8 mouse cellular contexts compared by ENCODE assay signal in genomic region chr17:56626260-56626659, GRCm38 (mm10). TPM values are rescaled to one million over a fixed set of nuclear protein-coding genes. Genes with fewer than 3 reads are reported as not detected.
DNase-seq lines count a peak whose midpoint lies in the region; ATAC-seq and TF ChIP-seq lines count a peak whose summit lies in the region.

No protein-coding gene starts in this region.

- no peak; the same call in 1 of the 2 replicates for ATAC-seq in heart, embryonic 11.5 days (replicated peaks; ENCODE audit: insufficient number of reproducible peaks, low FRiP score, low TSS enrichment)
- ATAC-seq in forebrain, embryonic 12.5 days (ENCODE audit: low FRiP score), result no peak
- peak; percentile 34 for ATAC-seq in liver, embryonic 14.5 days (ENCODE audit: insufficient read depth)

- WGBS in heart, embryonic 11.5 days (ENCODE audit: insufficient replicate concordance), result under 1% methylated on average over 25 of the region's 32 CpGs
- 1% methylated on average over 32 of the region's 32 CpGs for WGBS in forebrain, embryonic 12.5 days
- under 1% methylated on average over 32 of the region's 32 CpGs for WGBS in liver, embryonic 14.5 days (ENCODE audit: insufficient replicate concordance)

- peaks cover 16% of the 10 kb centered on the region for H3K4me1 ChIP-seq in heart, embryonic 11.5 days (ENCODE audit: control insufficient read depth, insufficient read depth, low read length)
- peaks cover 67% of the 10 kb centered on the region for H3K4me1 ChIP-seq in E14TG2a.4 (replicated peaks; ENCODE audit: low read depth, low read length)
- peaks cover 27% of the 10 kb centered on the region for H3K4me1 ChIP-seq in forebrain, embryonic 12.5 days
- peaks cover 15 to 18% of the 10 kb centered on the region in 2 experiments for H3K4me1 ChIP-seq in liver, embryonic 14.5 days (replicated peaks; ENCODE audit: control insufficient read depth in 2 of 2, insufficient read depth in 2 of 2, low read length in 1 of 2)

- H3K9ac ChIP-seq in heart, embryonic 11.5 days (ENCODE audit: low read depth, low read length), result peak overlapping the region; percentile 81
- H3K9ac ChIP-seq in forebrain, embryonic 12.5 days, result peak overlapping the region; percentile 78
- peak overlapping the region; percentile 85 for H3K9ac ChIP-seq in liver, embryonic 14.5 days (replicated peaks)

- peak overlapping the region; percentile 96 for H3K4me2 ChIP-seq in heart, embryonic 11.5 days
- H3K4me2 ChIP-seq in forebrain, embryonic 12.5 days, result peak overlapping the region; percentile 97
- H3K4me2 ChIP-seq in liver, embryonic 14.5 days (ENCODE audit: low read depth), result peak overlapping the region; percentile 88

- TF ChIP-seq EP300 in liver, embryonic 14.5 days (IDR thresholded peaks at IDR 0.05; ENCODE audit: low read depth), result no peak

- no peaks in the 10 kb centered on the region for H3K9me3 ChIP-seq in heart, embryonic 11.5 days (replicated peaks; ENCODE audit: control insufficient read depth, low read length)
- no peaks in the 10 kb centered on the region for H3K9me3 ChIP-seq in E14TG2a.4 (ENCODE audit: low read length)
- no peaks in the 10 kb centered on the region for H3K9me3 ChIP-seq in forebrain, embryonic 12.5 days
- H3K9me3 ChIP-seq in liver, embryonic 14.5 days (ENCODE audit: control insufficient read depth, low read length), result no peaks in the 10 kb centered on the region

- no peaks in the 10 kb centered on the region for H3K27me3 ChIP-seq in heart, embryonic 11.5 days (ENCODE audit: control insufficient read depth, insufficient read depth, low read length)
- no peaks in the 10 kb centered on the region for H3K27me3 ChIP-seq in E14TG2a.4 (ENCODE audit: insufficient read depth, low read length)
- peaks cover 6% of the 10 kb centered on the region; the same call in 1 of the 2 replicates for H3K27me3 ChIP-seq in forebrain, embryonic 12.5 days
- H3K27me3 ChIP-seq in liver, embryonic 14.5 days (ENCODE audit: control insufficient read depth, insufficient read depth, low read length), result no peaks in the 10 kb centered on the region; the same call in 1 of the 2 replicates

- H3K36me3 ChIP-seq in heart, embryonic 11.5 days (ENCODE audit: control insufficient read depth, insufficient read depth, low read length), result peaks cover 9% of the 10 kb centered on the region
- peaks cover 43% of the 10 kb centered on the region for H3K36me3 ChIP-seq in E14TG2a.4 (ENCODE audit: insufficient read depth, low read length)
- peaks cover 33% of the 10 kb centered on the region for H3K36me3 ChIP-seq in forebrain, embryonic 12.5 days (replicated peaks)
- peaks cover 9% of the 10 kb centered on the region for H3K36me3 ChIP-seq in liver, embryonic 14.5 days (replicated peaks; ENCODE audit: control insufficient read depth, insufficient read depth, low read depth)

- H3K4me3 ChIP-seq in heart, embryonic 11.5 days (ENCODE audit: low read depth, low read length), result peak overlapping the region; percentile 80
- H3K4me3 ChIP-seq in E14TG2a.4 (replicated peaks; ENCODE audit: low read length), result peak overlapping the region; percentile 93
- peak overlapping the region; percentile 82 for H3K4me3 ChIP-seq in forebrain, embryonic 12.5 days (replicated peaks)
- peak overlapping the region; percentile 83 to 91 for H3K4me3 ChIP-seq in liver, embryonic 14.5 days (ENCODE audit: insufficient read depth in 1 of 2, low read depth in 2 of 2, low read length in 2 of 2)

- TF ChIP-seq CTCF in E14TG2a.4 (conservative IDR thresholded peaks at IDR 0.05; ENCODE audit: low read length), result no peak
- no peak for TF ChIP-seq CTCF in liver, embryonic 14.5 days (IDR thresholded peaks at IDR 0.05; ENCODE audit: low read depth)

- H3K27ac ChIP-seq in heart, embryonic 11.5 days (ENCODE audit: low read depth, low read length), result peak overlapping the region; percentile 38; the same call in 1 of the 2 replicates
- H3K27ac ChIP-seq in forebrain, embryonic 12.5 days, result peak overlapping the region; percentile 57; the same call in 1 of the 2 replicates
- no peak overlapping the region; the same call in 1 of the 2 replicates for H3K27ac ChIP-seq in liver, embryonic 14.5 days

- no peak for DNase-seq in heart, adult 18-20 months
- no peak for DNase-seq in liver, embryonic 14.5 days (ENCODE audit: low read depth in 3 of 3, low spot score in 3 of 3)
- DNase-seq in adrenal gland, postnatal 14 days, result no peak
- no peak for DNase-seq in adrenal gland, postnatal 25 days
- no peak for DNase-seq in thymus, postnatal 36 days

RNA-seq across cellular contexts. Expression of gene Lonp1, which starts 0.4 kb away (rescaled TPM):
- polyA plus RNA-seq in heart, embryonic 11.5 days (2014; fragmentation: Nextera tagmentation; extraction: Ambion mirVana), result 54.1 and 62.2 TPM in 2 replicates
- 100 to 1,000 TPM; 125 to 130 TPM for total RNA-seq in heart, adult 18-20 months (2021)
- 54.4 and 55.0 TPM in 2 replicates for polyA plus RNA-seq in forebrain, embryonic 12.5 days (2016; fragmentation: Nextera tagmentation; extraction: Ambion mirVana)
- 38.5 and 46.3 TPM in 2 replicates for polyA plus RNA-seq in liver, embryonic 14.5 days (2012; rRNA removed)
- polyA plus RNA-seq in liver, embryonic 14.5 days (2014; fragmentation: Nextera tagmentation; extraction: Ambion mirVana), result 28.8 and 36.9 TPM in 2 replicates
- total RNA-seq in adrenal gland, postnatal 14 days (2021), result 332 and 338 TPM in 2 replicates
- total RNA-seq in adrenal gland, postnatal 25 days (2021), result 540 and 560 TPM in 2 replicates

RNA-seq across cellular contexts. Expression of gene Catsperd, which starts 1.7 kb away (rescaled TPM):
- 0.20 and 0.42 TPM in 2 replicates for polyA plus RNA-seq in heart, embryonic 11.5 days (2014; fragmentation: Nextera tagmentation; extraction: Ambion mirVana)
- total RNA-seq in heart, adult 18-20 months (2021), result under 1 TPM in 1 of 2 experiments, not detected in 1; 0.10 TPM
- polyA plus RNA-seq in forebrain, embryonic 12.5 days (2016; fragmentation: Nextera tagmentation; extraction: Ambion mirVana), result 0.42 and 0.77 TPM in 2 replicates
- 0.33 and 0.45 TPM in 2 replicates for polyA plus RNA-seq in liver, embryonic 14.5 days (2012; rRNA removed)
- polyA plus RNA-seq in liver, embryonic 14.5 days (2014; fragmentation: Nextera tagmentation; extraction: Ambion mirVana), result 0.39 and 0.54 TPM in 2 replicates
- 1.8 and 2.0 TPM in 2 replicates for total RNA-seq in adrenal gland, postnatal 14 days (2021)
- 3.2 and 4.0 TPM in 2 replicates for total RNA-seq in adrenal gland, postnatal 25 days (2021)

RNA-seq across cellular contexts. Expression of gene Rpl36, which starts 13.0 kb away (rescaled TPM):
- 1,303 and 1,414 TPM in 2 replicates for polyA plus RNA-seq in heart, embryonic 11.5 days (2014; fragmentation: Nextera tagmentation; extraction: Ambion mirVana)
- total RNA-seq in heart, adult 18-20 months (2021), result 100 to 1,000 TPM; 760 to 782 TPM
- 1,181 and 1,289 TPM in 2 replicates for polyA plus RNA-seq in forebrain, embryonic 12.5 days (2016; fragmentation: Nextera tagmentation; extraction: Ambion mirVana)
- 1,839 and 1,886 TPM in 2 replicates for polyA plus RNA-seq in liver, embryonic 14.5 days (2012; rRNA removed)
- 1,322 and 1,328 TPM in 2 replicates for polyA plus RNA-seq in liver, embryonic 14.5 days (2014; fragmentation: Nextera tagmentation; extraction: Ambion mirVana)
- total RNA-seq in adrenal gland, postnatal 14 days (2021), result 845 and 964 TPM in 2 replicates
- 836 and 891 TPM in 2 replicates for total RNA-seq in adrenal gland, postnatal 25 days (2021)

RNA-seq across cellular contexts. Expression of gene 2410015M20Rik, which starts 16.7 kb away (rescaled TPM):
- 284 and 290 TPM in 2 replicates for polyA plus RNA-seq in heart, embryonic 11.5 days (2014; fragmentation: Nextera tagmentation; extraction: Ambion mirVana)
- total RNA-seq in heart, adult 18-20 months (2021), result 100 to 1,000 TPM; 341 TPM
- 170 and 173 TPM in 2 replicates for polyA plus RNA-seq in forebrain, embryonic 12.5 days (2016; fragmentation: Nextera tagmentation; extraction: Ambion mirVana)
- polyA plus RNA-seq in liver, embryonic 14.5 days (2012; rRNA removed), result 53.4 and 84.4 TPM in 2 replicates
- polyA plus RNA-seq in liver, embryonic 14.5 days (2014; fragmentation: Nextera tagmentation; extraction: Ambion mirVana), result 183 and 186 TPM in 2 replicates
- 450 and 452 TPM in 2 replicates for total RNA-seq in adrenal gland, postnatal 14 days (2021)
- 303 and 325 TPM in 2 replicates for total RNA-seq in adrenal gland, postnatal 25 days (2021)

RNA-seq across cellular contexts. Expression of gene Safb, which starts 41.6 kb away (rescaled TPM):
- 65.9 and 77.3 TPM in 2 replicates for polyA plus RNA-seq in heart, embryonic 11.5 days (2014; fragmentation: Nextera tagmentation; extraction: Ambion mirVana)
- 10 to 100 TPM; 59.6 to 68.5 TPM for total RNA-seq in heart, adult 18-20 months (2021)
- polyA plus RNA-seq in forebrain, embryonic 12.5 days (2016; fragmentation: Nextera tagmentation; extraction: Ambion mirVana), result 180 and 187 TPM in 2 replicates
- polyA plus RNA-seq in liver, embryonic 14.5 days (2012; rRNA removed), result 26.5 and 47.3 TPM in 2 replicates
- 22.1 and 27.1 TPM in 2 replicates for polyA plus RNA-seq in liver, embryonic 14.5 days (2014; fragmentation: Nextera tagmentation; extraction: Ambion mirVana)
- total RNA-seq in adrenal gland, postnatal 14 days (2021), result 104 and 121 TPM in 2 replicates
- total RNA-seq in adrenal gland, postnatal 25 days (2021), result 143 and 157 TPM in 2 replicates
